Comparison of ENCODE assay signal across 18 mouse cellular contexts in genomic region chrX:161006272-161006671, GRCm38 (mm10).
"Had no signal": no experiment of that assay in that cellular context is flagged by ENCODE, and none has a peak within 500 bp of the region (broad histone marks: within the 10 kb centered on the region; RNA-seq: fewer than 3 reads in every experiment).

No protein-coding gene starts in this region.

- DNase-seq: lung, adult 18-20 months; lung, embryonic 14.5 days; lung, postnatal 10 days; lung, postnatal 4 days; midbrain, embryonic 14.5 days; retina, postnatal 1 day; right cerebral cortex, postnatal 25 days; right cerebral cortex, postnatal 4 days; spleen, adult 18-20 months; thymus, adult 18-20 months; thymus, postnatal 14 days; thymus, postnatal 36 days had no signal

- ATAC-seq: midbrain, embryonic 16.5 days had no signal

- H3K4me1 ChIP-seq: midbrain, embryonic 10.5 days; midbrain, embryonic 12.5 days; neural tube, embryonic 13.5 days; neural tube, embryonic 15.5 days had no signal

- H3K9ac ChIP-seq: lung, embryonic 14.5 days; midbrain, embryonic 12.5 days; neural tube, embryonic 13.5 days; neural tube, embryonic 15.5 days had no signal

- H3K9me3 ChIP-seq: midbrain, embryonic 10.5 days; midbrain, embryonic 12.5 days; neural tube, embryonic 13.5 days; neural tube, embryonic 15.5 days had no signal

- H3K27ac ChIP-seq: midbrain, embryonic 10.5 days; midbrain, embryonic 12.5 days; neural tube, embryonic 13.5 days; neural tube, embryonic 15.5 days had no signal

- H3K4me2 ChIP-seq: lung, embryonic 14.5 days; midbrain, embryonic 12.5 days; neural tube, embryonic 13.5 days; neural tube, embryonic 15.5 days had no signal

- H3K4me3 ChIP-seq: midbrain, embryonic 10.5 days; midbrain, embryonic 12.5 days; myocyte; neural tube, embryonic 13.5 days; neural tube, embryonic 15.5 days had no signal

- H3K36me3 ChIP-seq: midbrain, embryonic 10.5 days; midbrain, embryonic 12.5 days; neural tube, embryonic 13.5 days; neural tube, embryonic 15.5 days had no signal
